13 mouse cellular contexts compared by ENCODE assay signal in the genomic region with DNA sequence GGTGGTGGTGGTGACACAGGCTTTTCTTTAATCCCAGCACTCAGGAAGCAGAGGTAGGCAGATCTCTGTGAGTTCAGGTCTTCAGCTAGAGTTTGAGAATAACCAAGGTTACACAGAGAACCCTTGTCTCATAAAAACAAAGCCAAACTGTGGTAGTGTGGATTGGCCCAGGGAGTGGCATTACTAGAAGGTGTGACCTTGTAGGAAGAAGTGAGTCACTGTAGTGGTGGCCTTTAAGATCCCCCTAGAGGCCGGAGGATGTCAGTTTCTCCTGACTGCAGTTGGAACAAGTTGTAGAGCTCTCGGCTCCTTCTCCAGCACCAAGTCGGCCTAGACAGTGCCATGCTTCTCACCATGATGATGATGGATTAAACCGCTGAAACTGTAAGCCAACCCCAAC. TPM values are rescaled to one million over a fixed set of nuclear protein-coding genes. Genes with fewer than 3 reads are reported as not detected.
A peak's percentile ranks its signal among the peaks of the same experiment; 100 is the strongest.
DNase-seq lines count a peak whose midpoint lies in the region; ATAC-seq and TF ChIP-seq lines count a peak whose summit lies in the region.
"Had no signal": no experiment of that assay in that cellular context is flagged by ENCODE, and none has a peak within 500 bp of the region (broad histone marks: within the 10 kb centered on the region; RNA-seq: fewer than 3 reads in every experiment).

A gene (plus strand): TSS at position 264 of the 400 bp plus-strand sequence.

- ATAC-seq in activated CD4-positive, CD25-positive, alpha-beta regulatory T cell, adult 4 months: peak; percentile 65
- peak; percentile 78 for ATAC-seq in liver, embryonic 13.5 days (ENCODE audit: low read depth)
- peak; percentile 68 for ATAC-seq in stomach, postnatal 0 days (ENCODE audit: low FRiP score, low TSS enrichment)
- ATAC-seq in forebrain, embryonic 16.5 days: no peak

- H3K4me1 ChIP-seq in thymus, adult 2 months (replicated peaks; ENCODE audit: control insufficient read depth, insufficient read depth, low read length): peaks cover 7% of the 10 kb centered on the region
- H3K4me1 ChIP-seq in liver, embryonic 13.5 days (replicated peaks): peaks cover 31% of the 10 kb centered on the region
- no peaks in the 10 kb centered on the region for H3K4me1 ChIP-seq in stomach, postnatal 0 days (replicated peaks; ENCODE audit: control insufficient read depth, insufficient read depth)
- peaks cover 6% of the 10 kb centered on the region for H3K4me1 ChIP-seq in forebrain, embryonic 16.5 days (replicated peaks; ENCODE audit: control insufficient read depth, insufficient read depth, low read length)
- no peaks in the 10 kb centered on the region for H3K4me1 ChIP-seq in kidney, adult 2 months (ENCODE audit: control insufficient read depth, insufficient read depth, low read length)

- no peak for TF ChIP-seq CTCF in thymus, adult 2 months (IDR thresholded peaks at IDR 0.05; ENCODE audit: borderline replicate concordance, control insufficient read depth, extremely low read depth, insufficient read depth, low read length, poor library complexity)
- peak; percentile 57 for TF ChIP-seq CTCF in stomach, postnatal 0 days (IDR thresholded peaks at IDR 0.05; ENCODE audit: low read depth)
- no peak for TF ChIP-seq CTCF in kidney, adult 2 months (conservative IDR thresholded peaks at IDR 0.05; ENCODE audit: insufficient read depth, insufficient read length, low read depth, low read length)

- no peak within 1 kb of the TSS for H3K4me3 ChIP-seq in thymus, adult 2 months (ENCODE audit: control insufficient read depth, insufficient read depth, low read length)
- H3K4me3 ChIP-seq in liver, embryonic 13.5 days (replicated peaks): no peak within 1 kb of the TSS
- H3K4me3 ChIP-seq in stomach, postnatal 0 days (ENCODE audit: low read depth, low read length): no peak within 1 kb of the TSS
- no peak within 1 kb of the TSS for H3K4me3 ChIP-seq in forebrain, embryonic 16.5 days (replicated peaks; ENCODE audit: low read length)
- no peak within 1 kb of the TSS for H3K4me3 ChIP-seq in kidney, adult 2 months (ENCODE audit: insufficient read depth, low read depth, low read length)
- H3K4me3 ChIP-seq: kidney, embryonic 15.5 days; limb, embryonic 13.5 days; midbrain, embryonic 12.5 days had no signal

- H3K36me3 ChIP-seq in thymus, adult 2 months (ENCODE audit: control insufficient read depth, insufficient read depth, low read length): no peaks in the 10 kb centered on the region
- no peaks in the 10 kb centered on the region for H3K36me3 ChIP-seq in liver, embryonic 13.5 days
- H3K36me3 ChIP-seq in stomach, postnatal 0 days (ENCODE audit: control insufficient read depth, insufficient read depth, low read length): no peaks in the 10 kb centered on the region
- no peaks in the 10 kb centered on the region for H3K36me3 ChIP-seq in forebrain, embryonic 16.5 days (ENCODE audit: control insufficient read depth, insufficient read depth)
- no peaks in the 10 kb centered on the region for H3K36me3 ChIP-seq in kidney, adult 2 months (ENCODE audit: control insufficient read depth, insufficient read depth, low read length)
- H3K36me3 ChIP-seq: kidney, embryonic 15.5 days; limb, embryonic 13.5 days; midbrain, embryonic 12.5 days had no signal

- H3K27me3 ChIP-seq in thymus, adult 2 months (ENCODE audit: control insufficient read depth, insufficient read depth, low read length): no peaks in the 10 kb centered on the region
- peaks cover 28% of the 10 kb centered on the region for H3K27me3 ChIP-seq in liver, embryonic 13.5 days
- no peaks in the 10 kb centered on the region for H3K27me3 ChIP-seq in stomach, postnatal 0 days (ENCODE audit: control insufficient read depth, insufficient read depth, low read length)
- no peaks in the 10 kb centered on the region for H3K27me3 ChIP-seq in forebrain, embryonic 16.5 days (replicated peaks; ENCODE audit: control insufficient read depth, insufficient read depth, low read length)
- no peaks in the 10 kb centered on the region for H3K27me3 ChIP-seq in kidney, adult 2 months (replicated peaks; ENCODE audit: control insufficient read depth, insufficient read depth, low read length)
- H3K27me3 ChIP-seq: kidney, embryonic 15.5 days; limb, embryonic 13.5 days; midbrain, embryonic 12.5 days had no signal

- H3K9ac ChIP-seq in liver, embryonic 13.5 days: peak within 1 kb of the TSS; percentile 49
- no peak within 1 kb of the TSS for H3K9ac ChIP-seq in stomach, postnatal 0 days (ENCODE audit: low read length)
- no peak within 1 kb of the TSS for H3K9ac ChIP-seq in forebrain, embryonic 16.5 days (replicated peaks; ENCODE audit: low read depth, low read length)
- H3K9ac ChIP-seq: kidney, embryonic 15.5 days; limb, embryonic 13.5 days; midbrain, embryonic 12.5 days had no signal

- 79% methylated on average over 4 of the region's 4 CpGs for WGBS in thymus, adult 2 months
- WGBS in liver, embryonic 13.5 days (ENCODE audit: insufficient replicate concordance): 58% methylated on average over 4 of the region's 4 CpGs
- 60% methylated on average over 4 of the region's 4 CpGs for WGBS in stomach, postnatal 0 days
- 80% methylated on average over 4 of the region's 4 CpGs for WGBS in forebrain, embryonic 16.5 days
- 80% methylated on average over 4 of the region's 4 CpGs for WGBS in kidney, adult 2 months

- no peak within 1 kb of the TSS for H3K27ac ChIP-seq in thymus, adult 2 months (ENCODE audit: control insufficient read depth, insufficient read depth, low read length)
- peak within 1 kb of the TSS; percentile 91 for H3K27ac ChIP-seq in liver, embryonic 13.5 days
- H3K27ac ChIP-seq in stomach, postnatal 0 days (replicated peaks): peak within 1 kb of the TSS; percentile 49; the same call in 1 of the 2 replicates
- no peak within 1 kb of the TSS for H3K27ac ChIP-seq in forebrain, embryonic 16.5 days (ENCODE audit: low read length)
- H3K27ac ChIP-seq in kidney, adult 2 months (ENCODE audit: insufficient read depth, low read depth, low read length): no peak within 1 kb of the TSS
- H3K27ac ChIP-seq: kidney, embryonic 15.5 days; limb, embryonic 13.5 days; midbrain, embryonic 12.5 days had no signal

- H3K9me3 ChIP-seq in liver, embryonic 13.5 days (replicated peaks): no peaks in the 10 kb centered on the region
- no peaks in the 10 kb centered on the region for H3K9me3 ChIP-seq in stomach, postnatal 0 days (ENCODE audit: control insufficient read depth, low read length)
- no peaks in the 10 kb centered on the region for H3K9me3 ChIP-seq in forebrain, embryonic 16.5 days (ENCODE audit: control insufficient read depth, low read length)
- H3K9me3 ChIP-seq: kidney, embryonic 15.5 days; limb, embryonic 13.5 days; midbrain, embryonic 12.5 days had no signal

- H3K4me2 ChIP-seq in liver, embryonic 13.5 days: peak within 1 kb of the TSS; percentile 55
- no peak within 1 kb of the TSS for H3K4me2 ChIP-seq in stomach, postnatal 0 days (replicated peaks; ENCODE audit: low read depth)
- no peak within 1 kb of the TSS for H3K4me2 ChIP-seq in forebrain, embryonic 16.5 days (ENCODE audit: low read length)
- H3K4me2 ChIP-seq: kidney, embryonic 15.5 days; limb, embryonic 13.5 days; midbrain, embryonic 12.5 days had no signal

- DNase-seq in thymus, postnatal 0 days (ENCODE audit: low spot score): peak; percentile 28
- no peak for DNase-seq in thymus, adult 2 months
- DNase-seq in liver, embryonic 13.5 days: peak; percentile 57
- peak; percentile 64 for DNase-seq in stomach, postnatal 0 days (ENCODE audit: low spot score)
- no peak for DNase-seq in frontal cortex, postnatal 25 days (ENCODE audit: low spot score in 2 of 2)
- DNase-seq in kidney, adult 2 months: no peak
- DNase-seq: heart, adult 11 months; heart, postnatal 4 days had no signal

- TF ChIP-seq POLR2A in thymus, adult 2 months (IDR thresholded peaks at IDR 0.05; ENCODE audit: control insufficient read depth, extremely low read depth, insufficient read depth, low read length, poor library complexity): no peak
- no peak for TF ChIP-seq POLR2A in kidney, adult 2 months (IDR thresholded peaks at IDR 0.05; ENCODE audit: low read depth, low read length)

- TF ChIP-seq EP300 in stomach, postnatal 0 days (optimal IDR thresholded peaks at IDR 0.05): no peak

RNA-seq across cellular contexts. Expression of the gene that starts here (rescaled TPM):
- polyA plus RNA-seq in thymus, postnatal 0 days (2015; fragmentation: Nextera tagmentation; extraction: Ambion mirVana): 0.72 and 1.1 TPM in 2 replicates
- polyA plus RNA-seq in thymus, adult 2 months (2012; rRNA removed): 0.54 and 0.78 TPM in 2 replicates
- polyA plus RNA-seq in activated CD4-positive, CD25-positive, alpha-beta regulatory T cell, adult 4 months (2017; shearing (Covaris generic)): not detected
- polyA plus RNA-seq in liver, embryonic 13.5 days (2015; fragmentation: Nextera tagmentation; extraction: Ambion mirVana): 0.08 and 0.12 TPM in 2 replicates
- 38.5 and 45.1 TPM in 2 replicates for polyA plus RNA-seq in stomach, postnatal 0 days (2015; fragmentation: Nextera tagmentation; extraction: Ambion mirVana)
- 0.14 TPM in 1 of 2 replicates, not detected in the other for polyA plus RNA-seq in forebrain, embryonic 16.5 days (2015; fragmentation: Nextera tagmentation; extraction: Ambion mirVana)
- not detected in 2 replicates for polyA plus RNA-seq in kidney, adult 2 months (2012; rRNA removed)
- polyA plus RNA-seq: midbrain, embryonic 12.5 days had no signal

Comparison
In these comparisons a context has a peak if more than half of its experiments do, and no peak if none do; other contexts are left out.
1. RNA of the gene that starts here (polyA plus RNA-seq): 38.5 to 45.1 TPM in stomach, postnatal 0 days; 0.72 to 1.1 TPM in thymus, postnatal 0 days, 0.54 to 0.78 TPM in thymus, adult 2 months, 0.08 to 0.12 TPM in liver, embryonic 13.5 days, 0.14 TPM in forebrain, embryonic 16.5 days, not detected in kidney, adult 2 months and not detected in activated CD4-positive, CD25-positive, alpha-beta regulatory T cell, adult 4 months; every median in the first group is over 10 times any median in the second.
2. DNase-seq: peak in thymus, postnatal 0 days (single experiment) and stomach, postnatal 0 days (single experiment); none in thymus, adult 2 months (single experiment), frontal cortex, postnatal 25 days (0 of 2) and kidney, adult 2 months (single experiment).
3. Peak in ATAC-seq in activated CD4-positive, CD25-positive, alpha-beta regulatory T cell, adult 4 months; RNA of the gene not detected or under 1 TPM.
4. Peak in DNase-seq, ATAC-seq, H3K27ac ChIP-seq, H3K9ac ChIP-seq and H3K4me2 ChIP-seq in liver, embryonic 13.5 days; RNA of the gene not detected or under 1 TPM.